Mouse (Mus musculus) adrenal gland, postnatal 25 days (tissue): ENCODE results near the gene Fam102a. TPM values are rescaled to one million over a fixed set of nuclear protein-coding genes. Genes with fewer than 3 reads are reported as not detected.
A peak's percentile ranks its signal among the peaks of the same experiment; 100 is the strongest.

ENCODE experiments used
- DNase-seq: peaks from one replicate; pipeline ENCODE4 v3.0.0; 2021; ENCODE audit warnings: mixed read lengths
- total RNA-seq: library from RNA; stranded (reverse); gene quantifications from 2 replicates; pipeline ENCODE4 v1.2.3, GENCODE M21; 2021

Gene Fam102a
- total RNA-seq, 1 experiment from 2014 or later = 35.5 TPM

DNA sequence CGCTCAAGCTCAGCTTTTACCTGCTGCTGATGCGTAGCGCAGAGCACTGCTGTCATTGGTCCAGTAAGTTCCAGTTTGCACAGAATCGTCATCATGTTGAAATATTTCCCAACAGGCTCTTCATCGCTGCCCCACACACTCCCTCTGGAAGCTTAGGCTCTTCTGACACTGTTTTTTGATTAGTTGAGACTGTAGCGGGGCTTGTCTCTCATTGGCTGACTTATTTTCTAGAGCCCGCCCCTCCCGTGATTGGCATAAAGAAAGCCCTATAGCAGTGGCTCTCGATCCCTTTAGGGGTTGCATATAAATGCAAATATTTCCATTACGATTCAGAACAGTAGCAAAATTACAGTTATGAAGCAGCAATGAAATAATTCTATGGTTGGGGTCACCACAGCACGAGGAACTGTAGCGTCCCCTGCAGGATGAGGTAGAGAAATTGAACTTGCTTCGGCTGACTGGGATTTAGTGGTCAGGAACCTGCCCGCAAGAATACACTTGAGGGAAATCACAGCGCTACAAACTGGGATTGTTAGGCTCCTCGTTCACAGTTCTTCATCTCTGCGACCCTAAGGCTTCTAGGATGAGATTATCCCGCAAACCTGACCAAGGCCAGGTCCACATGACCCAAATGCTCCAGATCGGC, 46.4 kb downstream of the Fam102a start:
- DNase-seq = no peak

DNA sequence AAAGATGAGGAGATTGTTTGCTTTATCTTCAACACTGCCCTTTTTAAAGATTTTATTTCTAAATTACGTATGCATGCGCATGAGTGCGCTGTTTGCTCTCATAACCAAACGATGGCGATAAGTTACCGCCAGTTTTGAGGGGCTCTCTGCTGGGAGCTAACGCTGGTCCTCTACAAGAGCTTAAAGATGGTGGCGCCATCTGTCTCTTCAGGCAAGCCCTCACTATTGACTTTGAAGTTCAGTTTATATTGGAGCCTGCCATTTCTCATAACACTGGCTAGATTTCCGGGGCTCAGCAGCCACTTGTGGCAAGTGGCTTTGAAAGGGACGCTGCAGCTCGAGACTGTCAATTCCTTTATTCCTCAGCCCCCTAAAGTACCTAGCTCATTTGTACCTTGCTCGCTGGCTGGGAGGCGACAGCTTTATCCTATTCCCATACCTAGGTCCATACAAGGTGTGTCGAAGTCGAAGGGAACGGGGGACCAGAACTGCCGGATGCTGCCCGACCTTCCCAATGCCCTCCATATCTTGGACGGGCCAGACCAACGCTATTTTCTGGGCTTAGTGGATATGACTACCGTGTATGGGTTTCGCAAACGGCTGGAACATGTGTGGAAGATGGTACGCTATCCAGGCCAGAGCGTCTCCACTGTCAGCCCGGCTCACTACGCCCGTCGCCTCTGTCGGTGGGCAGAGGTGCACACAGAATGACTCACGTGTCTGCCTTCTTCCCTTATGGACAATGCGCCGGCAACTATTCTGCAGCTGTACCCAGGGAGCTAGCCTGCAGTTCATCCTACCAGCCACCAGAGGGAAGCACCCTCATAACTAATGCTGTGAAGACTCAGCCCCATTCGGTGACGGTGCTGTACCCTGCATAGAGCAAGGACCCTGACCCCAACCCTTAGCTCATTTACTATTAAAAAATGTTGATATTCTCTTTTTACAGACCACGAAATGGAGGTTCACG, 48.0 kb downstream of the Fam102a start:
- peak; percentile 68 for DNase-seq

GRCm38 (mm10) chr2:32585149-32585714, 50.1 kb downstream of the Fam102a start:
- DNase-seq = no peak

GRCm38 (mm10) chr2:32586871-32587351, 51.8 kb downstream of the Fam102a start, which contains the start of gene St6galnac4:
TSS of gene St6galnac4 (plus strand) at chr2:32587095.
- DNase-seq = peak; percentile 94

- no peak for DNase-seq
Measured at GRCm38 (mm10) chr2:32587731-32588321, 52.7 kb downstream of the Fam102a start.

GRCm38 (mm10) chr2:32589213-32589795, 54.2 kb downstream of the Fam102a start:
- peak; percentile 67 for DNase-seq

DNA sequence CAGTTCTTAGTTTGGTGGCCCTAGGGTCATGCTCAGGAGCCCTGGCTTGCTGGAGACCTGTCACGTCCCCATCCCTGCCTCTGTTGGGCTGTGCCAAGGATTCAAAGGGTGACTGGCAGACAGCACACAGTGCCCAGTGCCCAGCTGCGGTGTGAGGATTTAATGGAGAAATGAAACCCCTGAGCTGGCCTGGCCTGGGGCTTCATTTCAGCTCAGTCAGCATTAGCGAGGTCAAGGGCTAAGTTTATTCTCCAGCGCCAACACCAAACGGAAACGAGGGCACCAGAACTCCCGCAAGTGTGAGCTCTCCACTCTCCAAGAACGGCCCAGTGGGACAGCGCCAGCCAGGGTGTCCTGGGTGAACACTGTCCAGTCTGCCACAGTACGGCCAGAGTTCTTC, 55.1 kb downstream of the Fam102a start:
- no peak for DNase-seq

GRCm38 (mm10) chr2:32591249-32591648, 56.1 kb downstream of the Fam102a start:
- DNase-seq = no peak

- no peak for DNase-seq
Measured at GRCm38 (mm10) chr2:32596725-32597124, 61.6 kb downstream of the Fam102a start.

DNA sequence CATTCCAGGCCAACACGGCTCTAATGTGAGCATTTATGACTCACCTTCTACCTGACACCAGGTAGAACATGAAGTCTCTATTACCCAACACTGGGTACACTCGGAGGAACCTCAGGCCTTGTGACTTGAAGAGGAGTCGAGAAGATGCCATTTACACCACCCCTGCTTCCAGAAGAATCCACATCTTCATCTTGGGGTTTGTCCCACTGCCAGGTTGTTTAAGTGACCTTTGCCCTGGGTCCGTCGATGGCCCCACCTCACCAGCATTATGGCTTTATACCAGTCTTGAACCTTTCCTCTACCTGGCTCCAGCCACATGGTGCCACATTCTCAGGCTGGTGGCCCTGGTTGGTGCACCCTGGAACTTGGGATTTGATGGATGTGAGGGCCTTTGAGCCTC, 62.1 kb downstream of the Fam102a start:
- no peak for DNase-seq

DNA sequence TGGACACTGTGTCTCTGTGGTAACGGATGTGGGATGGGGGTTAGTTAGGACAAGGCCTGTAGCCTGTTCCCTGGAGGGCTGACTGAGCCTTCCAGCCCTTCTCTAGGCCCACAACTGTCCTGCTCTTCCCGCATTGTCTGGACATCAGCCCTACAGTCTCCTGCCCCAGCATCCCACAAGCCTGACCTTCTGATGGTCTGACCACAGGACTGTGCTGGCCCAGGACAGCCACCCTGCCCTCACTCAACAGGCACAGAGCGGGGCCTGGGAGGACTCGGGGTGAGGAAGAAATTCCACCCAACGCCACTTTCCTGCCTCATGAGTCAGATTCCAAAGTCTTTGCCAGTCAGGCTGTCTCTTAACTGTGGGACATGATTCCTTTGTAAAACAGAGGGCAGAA, 62.6 kb downstream of the Fam102a start:
- DNase-seq = no peak

GRCm38 (mm10) chr2:32598506-32598905, 63.4 kb downstream of the Fam102a start:
- DNase-seq = peak; percentile 44

DNA sequence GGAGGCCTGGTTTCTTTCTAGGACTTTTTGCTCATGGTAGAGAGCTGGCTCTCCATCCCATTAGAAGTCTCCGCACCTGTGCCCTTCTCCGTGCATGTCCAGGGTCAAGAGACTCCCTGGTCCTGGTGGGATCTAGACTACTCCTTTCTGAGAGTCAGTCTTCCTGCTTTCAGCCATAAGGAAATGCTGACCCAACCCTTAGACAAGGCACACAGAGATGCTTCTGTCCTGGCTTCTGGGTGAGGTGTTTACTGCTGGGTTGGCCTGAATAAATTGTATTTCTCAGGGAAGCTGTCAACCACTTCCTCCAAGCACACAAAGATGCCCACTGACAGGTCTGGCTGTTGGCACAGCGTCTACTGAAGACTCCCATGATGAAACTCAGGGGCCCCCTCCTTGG, 64.3 kb downstream of the Fam102a start, which contains the start of gene St6galnac6:
TSS of gene St6galnac6 (plus strand) at position 301 of the 400 bp plus-strand sequence.
- DNase-seq = no peak

- peak; percentile 46 for DNase-seq
Measured at GRCm38 (mm10) chr2:32601417-32602065, 66.4 kb downstream of the Fam102a start.

GRCm38 (mm10) chr2:32602600-32603054, 67.5 kb downstream of the Fam102a start:
- peak; percentile 88 for DNase-seq

- no peak for DNase-seq
Measured at GRCm38 (mm10) chr2:32604631-32605030, 69.5 kb downstream of the Fam102a start.

- DNase-seq = peak; percentile 90
Measured at GRCm38 (mm10) chr2:32606161-32607142, 71.3 kb downstream of the Fam102a start.

GRCm38 (mm10) chr2:32607262-32607947, 72.3 kb downstream of the Fam102a start:
- peak; percentile 50 for DNase-seq

DNA sequence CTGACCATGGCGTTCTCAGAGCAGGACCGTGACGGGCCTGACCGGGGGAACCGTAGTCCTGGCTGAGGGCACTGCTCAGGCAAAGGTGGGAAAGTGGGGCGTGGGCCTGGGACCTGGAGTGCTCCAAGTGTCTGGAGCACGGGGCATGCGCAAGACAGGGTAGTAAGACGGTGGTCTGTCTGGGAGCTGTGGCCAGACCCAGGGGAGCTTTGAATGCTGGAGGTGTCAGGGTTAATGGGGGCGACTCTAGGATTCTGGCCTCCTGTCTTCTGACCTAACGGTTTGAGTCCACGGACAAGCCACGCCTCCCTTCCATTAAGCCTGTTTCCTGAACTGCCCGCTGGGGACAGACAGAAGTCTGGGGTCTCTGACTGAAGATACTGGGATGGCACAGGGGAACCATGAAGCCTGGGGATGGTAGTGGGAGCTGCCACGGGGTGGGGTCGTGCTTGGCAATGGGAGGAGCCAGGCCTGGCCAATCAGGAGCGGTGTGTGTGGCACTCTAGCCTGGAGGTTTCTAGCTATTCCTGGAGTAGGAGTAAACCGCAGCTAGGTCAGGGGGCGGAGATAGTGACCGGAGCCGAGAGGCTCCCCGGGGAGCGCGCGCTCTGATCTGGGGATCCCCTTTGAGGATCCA, 73.1 kb downstream of the Fam102a start:
- peak; percentile 82 for DNase-seq
